Mouse (Mus musculus) embryo, embryonic 11 days (tissue): ENCODE measurements at regions not wholly inside any gene's neighbourhood (a gene's known extent, or its start where the extent isn't known, plus 50 kb on each side); places are given as distances from the start of the nearest gene placed in this dataset.

Experiments used
- DNase-seq: peaks from one replicate; pipeline ENCODE4 v3.0.0-alpha.2; 2015

DNA sequence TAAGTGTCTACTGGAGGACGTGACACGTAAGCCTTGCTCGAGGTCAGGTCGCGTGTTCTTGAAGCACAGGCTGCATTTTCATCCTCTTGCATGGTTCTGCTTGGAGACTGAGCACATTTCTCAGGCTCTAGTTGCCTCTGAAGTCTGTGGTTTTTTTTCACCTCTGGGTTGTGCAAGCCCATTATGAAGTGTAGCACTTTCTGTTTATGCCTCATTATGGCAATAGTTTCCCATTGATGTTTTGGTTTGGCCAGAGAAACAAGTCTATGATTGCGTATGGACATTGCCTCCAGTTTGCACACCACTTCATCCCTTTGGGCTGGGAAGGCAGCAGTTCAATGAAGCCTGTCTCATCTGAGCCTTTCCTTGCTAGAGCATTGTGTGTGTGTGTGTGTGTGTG is 72.4 kb upstream of the Nr2f2 start:
- DNase-seq = no peak

DNA sequence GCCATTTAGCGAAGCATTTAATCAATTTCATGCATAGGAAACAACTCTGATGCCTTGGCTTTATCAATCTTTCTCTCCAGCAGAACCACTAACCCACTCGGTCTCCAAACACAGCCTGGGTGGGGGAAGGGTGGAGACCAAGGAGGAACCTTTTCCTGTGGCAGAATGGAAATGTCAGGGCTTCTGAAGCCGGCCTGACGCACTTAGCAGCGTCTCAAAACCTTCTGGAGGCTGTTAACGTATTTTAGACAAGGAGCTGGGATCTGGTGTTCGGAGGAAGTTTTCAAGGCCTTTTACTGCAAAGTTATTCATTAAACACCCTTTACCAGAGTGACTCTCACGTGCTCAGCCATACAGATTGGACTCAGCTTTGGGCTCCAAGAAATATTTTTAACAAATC is 67.3 kb upstream of the Nr2f2 start:
- DNase-seq = peak; percentile 47

DNA sequence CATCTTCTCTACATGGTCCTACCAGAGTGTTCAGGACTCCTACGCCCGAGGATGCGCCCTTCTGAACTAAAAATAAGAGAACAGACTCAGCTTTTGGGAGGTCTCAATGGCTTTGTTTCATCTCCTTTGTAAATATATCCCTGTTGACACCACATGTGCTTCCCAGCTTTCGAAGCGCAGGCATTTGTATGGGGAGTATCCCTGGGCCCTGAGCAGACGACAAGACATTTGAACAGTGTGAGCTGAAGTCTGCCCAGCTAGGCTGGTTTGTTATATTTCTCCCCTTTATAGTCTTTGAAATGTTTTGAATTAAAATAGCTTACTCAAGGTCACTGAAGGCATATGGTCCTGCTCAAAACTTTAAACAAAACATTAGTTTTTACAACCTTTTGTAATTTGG is 66.8 kb upstream of the Nr2f2 start:
- peak; percentile 19 for DNase-seq

DNA sequence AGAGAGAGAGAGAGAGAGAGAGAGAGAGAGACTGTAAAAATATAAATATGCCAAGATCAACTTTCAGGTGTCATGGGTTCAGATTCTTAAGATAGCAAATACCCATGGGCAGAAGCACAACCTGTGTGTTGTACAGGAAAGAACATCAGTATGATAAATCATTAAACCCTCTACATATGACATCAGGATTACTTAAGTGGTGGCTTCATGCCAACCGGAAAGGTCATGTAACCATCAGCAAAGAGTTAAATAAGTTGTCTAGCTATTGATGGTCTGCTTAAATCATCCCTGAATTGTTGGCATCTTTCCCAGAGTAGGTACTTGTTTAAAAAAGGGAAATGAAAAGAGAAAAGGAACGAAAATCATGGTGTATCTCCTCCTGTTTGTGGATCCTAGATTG is 65.2 kb upstream of the Nr2f2 start:
- DNase-seq = no peak

DNA sequence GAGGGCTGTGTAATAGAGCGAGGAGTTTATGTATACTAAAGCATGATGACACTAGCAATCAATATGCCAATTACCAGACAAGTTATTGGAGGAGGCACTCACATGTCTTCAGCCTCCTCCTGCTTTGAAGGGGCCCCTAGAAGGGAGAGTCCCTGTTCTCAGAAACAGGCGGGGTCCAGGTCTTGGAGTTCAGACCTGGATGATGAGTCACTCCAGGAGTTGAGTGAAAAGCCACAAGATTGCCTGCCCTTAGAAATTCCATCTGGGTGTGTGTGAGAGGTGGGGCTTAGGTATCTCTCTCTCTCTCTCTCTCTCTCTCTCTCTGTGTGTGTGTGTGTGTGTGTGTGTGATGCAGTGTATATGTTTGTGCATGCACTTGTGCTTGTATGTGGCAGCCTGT is 62.8 kb upstream of the Nr2f2 start:
- DNase-seq = peak; percentile 34

DNA sequence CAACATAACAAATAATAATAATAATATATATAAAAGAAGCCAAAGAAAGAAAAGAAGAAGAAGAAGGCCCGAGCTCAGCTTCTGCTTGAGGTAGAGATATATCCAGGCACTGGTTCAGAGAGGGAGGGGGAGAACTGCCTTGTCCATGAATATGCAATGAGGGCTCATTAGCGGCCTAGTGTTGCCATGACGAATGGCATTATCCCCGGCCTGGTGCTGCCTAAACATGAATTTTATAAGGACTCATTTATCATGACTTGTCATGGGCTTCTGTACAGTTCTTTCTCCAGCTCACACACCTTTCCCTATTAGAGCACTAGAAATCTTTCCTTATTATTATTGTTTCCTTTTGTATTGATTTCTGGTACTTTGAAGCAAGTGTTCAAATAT is 57.7 kb upstream of the Nr2f2 start:
- peak; percentile 70 for DNase-seq

DNA sequence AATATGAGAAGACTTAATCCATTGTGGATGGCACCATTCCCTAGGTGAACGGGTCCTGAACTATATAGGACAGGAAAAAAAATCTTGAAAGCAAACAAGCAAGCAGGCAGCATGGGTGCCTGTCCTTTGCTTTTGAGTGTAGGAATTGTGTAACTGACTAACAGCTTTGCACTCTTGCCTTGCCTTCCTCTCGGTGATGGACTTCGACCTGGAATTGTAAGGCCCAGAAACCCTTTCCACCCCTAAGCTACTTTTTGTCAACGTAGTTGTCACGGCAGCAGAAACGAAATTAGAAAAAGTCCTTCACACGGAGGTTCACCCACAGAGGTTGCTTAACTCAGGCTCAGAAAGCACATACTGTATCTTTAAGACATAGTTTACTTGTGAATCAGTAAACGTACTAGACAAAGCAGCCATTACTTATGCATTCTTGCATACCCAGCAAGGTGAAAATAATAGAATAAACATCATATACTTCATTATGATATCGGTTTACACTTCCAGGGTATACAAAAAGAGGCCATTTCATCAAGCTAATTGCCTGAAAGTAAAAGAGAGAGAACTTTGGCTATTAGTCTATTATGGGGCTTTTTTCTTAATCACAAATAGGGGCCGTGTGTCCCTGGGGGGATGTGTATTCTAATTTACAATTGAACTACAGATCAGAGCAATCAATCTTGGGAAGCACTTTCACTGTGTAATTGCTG is 57.1 kb upstream of the Nr2f2 start:
- DNase-seq = no peak

DNA sequence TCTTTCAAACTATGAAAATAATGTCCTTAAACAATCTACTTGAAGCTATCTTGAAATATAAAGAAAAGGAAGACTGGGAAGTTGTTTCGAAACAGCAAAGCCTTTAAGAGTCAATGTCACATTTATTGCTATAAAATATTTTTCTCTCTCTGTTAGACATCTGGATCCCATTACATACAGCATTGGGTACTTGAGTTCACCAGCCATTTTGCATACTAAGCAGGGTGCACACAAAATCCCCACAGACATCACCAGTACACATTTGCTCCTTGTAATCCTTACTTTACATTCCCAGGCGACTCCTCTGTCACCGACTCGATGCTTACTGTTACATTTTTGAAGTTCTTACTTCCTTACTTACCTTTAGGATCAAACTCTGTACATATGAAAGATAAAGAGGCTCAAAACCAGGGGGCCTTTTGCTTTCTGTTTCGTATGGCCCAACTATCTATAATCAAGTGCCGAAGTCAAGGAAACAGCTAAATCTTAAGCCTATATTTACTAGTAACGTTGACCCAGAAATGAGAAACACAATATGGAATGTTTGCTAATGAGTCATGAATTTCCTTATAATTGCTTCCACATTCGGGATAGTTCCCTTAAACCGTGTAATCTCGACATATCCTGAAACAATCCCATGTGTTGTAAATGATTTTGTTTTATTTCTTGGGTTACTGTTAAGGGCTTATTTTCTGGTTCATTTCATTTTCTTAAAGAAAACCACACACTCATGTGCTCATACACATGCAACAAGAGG is 49.8 kb upstream of the Nr2f2 start:
- peak; percentile 46 for DNase-seq
